Mouse (Mus musculus): Measurements from ENCODE around the gene Hoxa7. TPM values are rescaled to one million over a fixed set of nuclear protein-coding genes. Genes with fewer than 3 reads are reported as not detected.

The Hoxa7 gene
- polyA plus RNA-seq, 1 experiment: 0.10 TPM

DNA sequence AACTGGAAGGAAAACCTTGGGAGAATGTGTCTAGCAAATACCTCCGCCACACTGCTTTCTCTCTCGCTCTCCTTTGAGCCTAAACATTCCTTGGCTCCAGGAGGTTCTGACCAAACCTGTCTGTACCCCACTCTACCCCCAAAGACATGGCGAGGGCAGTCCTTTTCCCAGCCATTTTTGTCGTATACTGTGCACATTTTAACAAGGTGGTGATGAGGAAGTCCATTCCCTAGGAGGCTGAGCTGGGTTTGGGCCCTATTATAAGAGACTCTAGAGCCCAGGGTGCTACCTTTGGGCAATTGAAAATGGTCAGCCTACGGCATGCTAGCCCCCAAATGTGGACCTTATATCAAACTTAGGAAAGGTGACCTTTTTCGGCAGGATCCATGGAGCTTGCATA lies 14.2 kb upstream of the Hoxa7 start:
- no peak for DNase-seq (ENCODE audit: low read depth)
- no peak for TF ChIP-seq POLR2A (IDR thresholded peaks at IDR 0.05; ENCODE audit: borderline replicate concordance, extremely low read depth, insufficient read depth, insufficient read length, poor library complexity, severe bottlenecking)
- TF ChIP-seq CTCF (IDR thresholded peaks at IDR 0.05; ENCODE audit: borderline replicate concordance, extremely low read depth, insufficient read depth, insufficient read length): no peak

- DNase-seq (ENCODE audit: low read depth): no peak
Observed at GRCm38 (mm10) chr6:52235267-52235666, 13.6 kb upstream of the Hoxa7 start.

GRCm38 (mm10) chr6:52234428-52235140 lies 12.9 kb upstream of the Hoxa7 start:
- no peak for DNase-seq (ENCODE audit: low read depth)

More at GRCm38 (mm10) chr6:52235267-52235666, 13.6 kb upstream of the Hoxa7 start:
- TF ChIP-seq POLR2A (IDR thresholded peaks at IDR 0.05; ENCODE audit: borderline replicate concordance, extremely low read depth, insufficient read depth, insufficient read length, poor library complexity, severe bottlenecking): no peak
- no peak for TF ChIP-seq CTCF (IDR thresholded peaks at IDR 0.05; ENCODE audit: borderline replicate concordance, extremely low read depth, insufficient read depth, insufficient read length)

GRCm38 (mm10) chr6:52233546-52234427 lies 12.1 kb upstream of the Hoxa7 start:
- no peak for DNase-seq (ENCODE audit: low read depth)
- TF ChIP-seq CTCF (IDR thresholded peaks at IDR 0.05; ENCODE audit: borderline replicate concordance, extremely low read depth, insufficient read depth, insufficient read length) (no peak), POLR2A (IDR thresholded peaks at IDR 0.05; ENCODE audit: borderline replicate concordance, extremely low read depth, insufficient read depth, insufficient read length, poor library complexity, severe bottlenecking) (no peak)

More at GRCm38 (mm10) chr6:52234428-52235140, 12.9 kb upstream of the Hoxa7 start:
- no peak for TF ChIP-seq CTCF (IDR thresholded peaks at IDR 0.05; ENCODE audit: borderline replicate concordance, extremely low read depth, insufficient read depth, insufficient read length)
- no peak for TF ChIP-seq POLR2A (IDR thresholded peaks at IDR 0.05; ENCODE audit: borderline replicate concordance, extremely low read depth, insufficient read depth, insufficient read length, poor library complexity, severe bottlenecking)

DNA sequence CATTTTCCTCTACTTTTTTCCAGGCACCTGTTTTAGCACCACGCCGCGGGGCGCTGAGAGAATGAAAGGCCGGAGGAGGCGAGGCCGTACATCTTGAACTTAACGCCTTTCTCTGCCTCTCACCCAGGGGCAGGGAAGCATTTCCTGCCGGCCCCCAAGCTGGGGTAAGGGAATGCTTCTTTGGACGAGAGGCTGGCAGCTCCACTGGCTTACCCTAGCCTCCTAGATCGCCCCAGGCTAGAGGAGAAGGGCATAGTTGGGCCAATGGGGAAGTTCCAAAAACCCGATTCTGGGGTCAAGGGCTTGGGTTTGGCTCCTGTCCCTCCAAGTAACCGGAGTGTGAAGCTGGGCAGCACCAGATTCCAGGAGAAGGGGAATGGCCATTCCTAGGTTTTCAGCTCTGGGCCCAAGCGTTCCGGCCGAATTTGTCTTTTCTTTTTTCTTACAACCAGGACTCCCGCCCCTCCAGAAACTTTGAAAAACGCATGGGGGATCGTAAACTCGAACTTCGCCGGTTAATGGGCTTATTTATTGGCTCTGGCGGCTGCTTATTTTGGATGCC lies 11.4 kb upstream of the Hoxa7 start:
- TF ChIP-seq POLR2A (IDR thresholded peaks at IDR 0.05; ENCODE audit: borderline replicate concordance, extremely low read depth, insufficient read depth, insufficient read length, poor library complexity, severe bottlenecking) (no peak), CTCF (IDR thresholded peaks at IDR 0.05; ENCODE audit: borderline replicate concordance, extremely low read depth, insufficient read depth, insufficient read length) (no peak)
- no peak for DNase-seq (ENCODE audit: low read depth)

DNA sequence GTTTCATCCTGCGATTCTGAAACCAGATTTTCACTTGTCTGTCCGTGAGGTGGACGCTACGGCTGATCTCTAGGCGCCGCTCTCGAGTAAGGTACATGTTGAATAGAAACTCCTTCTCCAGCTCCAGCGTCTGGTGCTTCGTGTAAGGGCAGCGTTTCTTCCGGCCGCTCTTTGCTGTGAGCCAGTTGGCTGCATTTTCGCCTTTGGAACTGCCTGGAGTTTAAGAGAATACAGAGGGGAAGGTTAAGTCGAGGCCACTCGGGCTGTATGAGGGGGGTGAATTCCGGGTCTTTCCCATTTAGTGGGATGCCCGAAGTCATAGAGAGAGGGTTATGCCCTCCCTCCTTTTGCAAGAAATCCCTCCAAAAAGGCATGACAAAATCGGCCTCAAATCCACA lies 10.9 kb upstream of the Hoxa7 start:
- DNase-seq (ENCODE audit: low read depth): no peak
- TF ChIP-seq CTCF (IDR thresholded peaks at IDR 0.05; ENCODE audit: borderline replicate concordance, extremely low read depth, insufficient read depth, insufficient read length) (no peak), POLR2A (IDR thresholded peaks at IDR 0.05; ENCODE audit: borderline replicate concordance, extremely low read depth, insufficient read depth, insufficient read length, poor library complexity, severe bottlenecking) (no peak)

GRCm38 (mm10) chr6:52231885-52232567 lies 10.4 kb upstream of the Hoxa7 start:
- no peak for DNase-seq (ENCODE audit: low read depth)
- no peak for TF ChIP-seq POLR2A (IDR thresholded peaks at IDR 0.05; ENCODE audit: borderline replicate concordance, extremely low read depth, insufficient read depth, insufficient read length, poor library complexity, severe bottlenecking)

GRCm38 (mm10) chr6:52230516-52231165 lies 9.0 kb upstream of the Hoxa7 start, which contains the start of gene Hoxa9:
Gene Hoxa9, minus strand, starts transcription at chr6:52231089.
- DNase-seq (ENCODE audit: low read depth): no peak
- no peak for TF ChIP-seq CTCF (IDR thresholded peaks at IDR 0.05; ENCODE audit: borderline replicate concordance, extremely low read depth, insufficient read depth, insufficient read length)

DNA sequence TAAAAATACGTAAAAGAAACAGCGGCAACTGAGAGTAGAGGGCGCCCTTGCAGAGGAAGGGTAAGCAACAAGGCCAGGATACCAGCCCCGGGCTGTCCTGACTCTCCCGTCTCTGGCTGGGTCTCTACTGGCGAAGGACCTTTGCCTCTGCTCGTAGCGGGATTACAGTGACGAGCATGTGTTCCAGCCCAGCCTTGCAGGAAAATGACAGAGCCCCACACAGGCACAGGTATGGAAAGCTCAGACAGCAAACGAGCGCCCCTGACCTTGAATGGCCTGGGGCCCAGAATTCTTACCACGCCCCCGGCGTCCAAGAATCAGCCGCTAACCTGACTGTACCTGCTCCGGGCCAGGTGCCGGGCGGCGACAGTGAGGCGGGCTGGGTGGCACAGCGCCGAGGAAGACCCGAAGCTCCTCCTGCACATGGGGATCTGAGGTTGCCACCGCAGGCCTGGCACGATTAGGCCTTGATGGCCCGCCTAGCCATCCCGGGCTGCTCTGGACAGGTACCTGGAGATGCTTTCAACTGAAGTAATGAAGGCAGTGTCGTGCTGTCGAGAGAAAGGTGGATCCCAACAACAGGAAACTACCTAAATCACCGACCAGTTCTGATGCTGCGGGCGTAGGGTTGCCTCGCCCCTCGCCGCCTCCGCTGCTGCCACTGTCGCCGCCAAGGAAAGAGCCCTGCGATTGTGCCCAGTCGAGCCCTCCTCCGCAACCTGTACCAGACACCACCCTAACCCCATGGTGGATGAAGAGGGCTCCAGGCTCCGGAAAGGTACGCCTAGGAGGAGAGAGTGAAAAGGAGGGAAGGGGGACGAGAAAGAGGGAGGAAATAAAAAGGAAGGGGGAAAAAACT lies 8.1 kb upstream of the Hoxa7 start:
- DNase-seq (ENCODE audit: low read depth): no peak
- TF ChIP-seq POLR2A (IDR thresholded peaks at IDR 0.05; ENCODE audit: borderline replicate concordance, extremely low read depth, insufficient read depth, insufficient read length, poor library complexity, severe bottlenecking) (no peak), CTCF (IDR thresholded peaks at IDR 0.05; ENCODE audit: borderline replicate concordance, extremely low read depth, insufficient read depth, insufficient read length) (no peak)
